Mouse (Mus musculus) central nervous system, embryonic 11.5 days (tissue): ENCODE measurements around the gene Rnaset2b. TPM values are rescaled to one million over a fixed set of nuclear protein-coding genes. Genes with fewer than 3 reads are reported as not detected.

Source experiments
- polyA plus RNA-seq: library from polyadenylated mRNA; depleted of rRNA; stranded (reverse); fragments of >200 nt; gene quantifications from 2 replicates; pipeline ENCODE4 v1.2.3, GENCODE M21; 2012; rRNA removed

The Rnaset2b gene
- polyA plus RNA-seq: 79.8 and 109 TPM in 2 replicates

GRCm38 (mm10) chr17:6970334-6970733, at the start of gene Rnaset2b:
Rnaset2b (plus strand) TSS chr17:6970634.

DNA sequence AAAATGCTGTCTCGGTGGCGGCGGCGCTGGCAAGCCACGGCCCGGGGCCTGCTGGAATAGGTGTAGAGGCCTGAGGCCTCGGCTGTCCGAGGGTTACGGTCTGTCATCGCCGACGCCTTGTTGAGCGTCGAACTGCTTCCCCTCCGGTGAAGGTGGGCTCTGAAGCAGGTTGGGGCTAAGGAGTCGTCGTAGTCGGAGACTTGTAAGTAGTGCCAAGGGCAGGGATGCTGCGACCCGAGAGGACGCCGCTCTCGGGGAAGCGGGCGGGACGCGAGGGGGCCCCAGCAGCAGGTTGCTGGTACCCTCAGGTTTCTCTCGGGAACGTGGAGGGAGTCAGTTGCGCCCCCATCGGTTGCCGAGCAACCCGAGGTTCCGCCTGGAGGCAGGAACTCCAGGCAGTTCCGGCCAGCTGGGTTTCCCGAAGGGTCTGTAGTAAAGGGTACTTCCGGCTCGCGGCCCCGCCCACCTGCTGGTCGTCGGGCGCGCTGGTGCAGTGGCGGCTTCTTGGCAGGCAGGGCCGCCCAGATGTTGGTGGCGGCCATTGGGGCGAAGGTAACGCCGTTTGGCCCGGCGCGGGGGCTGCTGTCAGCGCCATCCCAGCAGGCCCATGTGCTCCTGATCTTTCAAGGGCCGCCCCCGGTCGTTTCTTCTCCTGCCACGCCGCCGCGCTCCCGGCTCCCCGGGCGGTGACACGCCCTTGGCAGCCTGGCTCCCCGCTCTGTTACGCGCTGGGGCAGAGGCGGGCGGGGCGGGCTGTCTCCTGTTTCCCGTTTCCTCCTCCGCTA, 22.3 kb upstream of the Rnaset2b start, which contains the start of gene Rsph3b:
Rsph3b (minus strand) TSS at position 699 of the 785 bp plus-strand sequence.

DNA sequence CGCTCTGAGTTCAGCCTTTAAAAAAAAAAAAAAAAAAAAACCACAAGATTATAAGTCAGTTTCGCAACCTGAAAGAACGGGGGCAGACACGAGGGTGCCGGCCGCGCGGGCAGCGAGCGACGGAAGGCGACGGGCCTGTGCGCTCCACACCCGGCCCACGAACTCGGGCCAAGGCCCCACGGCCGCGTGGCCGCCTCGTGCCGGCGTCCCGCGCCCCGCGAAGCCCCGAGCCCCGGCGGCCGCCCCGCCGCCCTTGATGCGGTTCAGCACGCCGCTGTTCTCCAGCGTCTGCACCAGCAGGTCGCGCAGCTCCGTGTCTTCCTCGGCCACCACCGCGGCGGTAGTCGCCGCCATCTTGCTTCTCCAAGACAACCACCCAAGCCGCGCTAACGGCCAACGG, 9.7 kb upstream of the Rnaset2b start, which contains the start of gene Tagap1:
Tagap1 (minus strand) TSS at position 381 of the 400 bp plus-strand sequence.

GRCm38 (mm10) chr17:6978287-6979248, 8.1 kb downstream of the Rnaset2b start, which contains the start of gene Gm49721:
Gm49721 (plus strand) TSS chr17:6978904.

DNA sequence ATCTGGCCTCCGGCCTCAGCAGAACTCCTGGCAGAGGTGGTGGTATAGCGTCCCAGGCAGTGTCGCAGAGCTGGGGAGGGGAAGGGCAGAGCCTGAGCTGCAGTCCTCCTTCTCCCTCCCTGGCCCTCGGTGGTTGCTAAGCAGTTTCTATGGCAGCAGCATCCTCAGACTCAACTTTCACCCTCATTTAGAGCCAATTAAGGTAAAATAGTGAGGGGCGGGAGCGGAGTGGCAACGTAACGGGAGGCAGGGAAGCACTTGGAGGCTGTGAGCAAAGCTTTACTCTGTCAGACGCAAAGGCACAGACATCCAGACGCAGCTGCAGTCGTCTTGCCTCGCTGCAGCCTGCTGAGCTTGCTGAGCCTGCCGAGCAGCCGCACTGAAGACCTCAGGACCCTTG, 54.8 kb downstream of the Rnaset2b start, which contains the start of gene Gm1604a:
Gm1604a (plus strand) TSS at position 312 of the 400 bp plus-strand sequence.

Other genes with a start within 250 kb of the Rnaset2b start
- 40.5 and 154 TPM in 2 replicates for gene Ezr, start 187.8 kb upstream of the Rnaset2b start, polyA plus RNA-seq
- gene Rsph3b, start 22.0 kb upstream of the Rnaset2b start, polyA plus RNA-seq: 23.2 and 25.1 TPM in 2 replicates
- gene Tagap1, start 9.5 kb upstream of the Rnaset2b start, polyA plus RNA-seq: 33.7 and 52.2 TPM in 2 replicates
- gene Gm49721, start 8.3 kb downstream of the Rnaset2b start, polyA plus RNA-seq: 0.13 and 0.56 TPM in 2 replicates
- gene Gm1604a, start 54.9 kb downstream of the Rnaset2b start, polyA plus RNA-seq: 0.10 TPM in 1 of 2 replicates, not detected in the other
- gene Rps6ka2, start 199.5 kb downstream of the Rnaset2b start, polyA plus RNA-seq: 20.1 and 28.0 TPM in 2 replicates